In the genomic region with DNA sequence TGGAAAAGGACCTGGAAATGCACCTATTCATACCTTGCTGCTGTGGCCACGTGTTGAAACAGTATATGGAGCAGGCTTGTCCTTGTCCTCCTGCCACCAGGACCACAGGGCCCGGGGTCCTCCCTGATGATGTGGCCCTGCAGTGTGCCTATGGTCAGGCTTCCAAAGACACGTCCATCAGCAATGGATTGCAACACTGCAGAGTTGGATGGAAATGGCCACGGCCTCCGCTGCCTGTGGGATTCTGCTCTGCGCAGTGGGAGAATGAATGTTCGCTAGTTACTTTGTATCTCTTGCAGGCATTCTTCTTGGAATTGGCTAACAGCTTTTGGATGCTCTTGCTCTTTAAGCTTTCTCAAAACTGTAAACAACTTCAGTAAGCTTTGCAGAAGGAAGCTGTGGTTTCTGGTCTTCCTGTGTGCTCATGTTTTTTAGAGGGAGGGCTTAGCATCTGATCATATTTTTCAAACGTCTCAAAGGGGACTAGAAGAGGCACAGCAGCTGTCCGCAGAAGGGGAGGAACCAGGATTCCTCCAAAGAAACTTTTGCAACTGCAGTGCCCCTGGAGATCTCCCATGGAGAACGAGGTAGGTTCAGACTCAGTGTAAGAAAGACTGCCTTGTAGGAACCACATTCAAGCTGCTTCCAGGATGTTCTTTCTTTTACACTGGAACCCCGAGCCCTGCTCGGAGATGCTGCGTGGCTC, we compare ENCODE assay signal across 8 mouse cellular contexts. TPM values are rescaled to one million over a fixed set of nuclear protein-coding genes. Genes with fewer than 3 reads are reported as not detected.
DNase-seq lines count a peak whose midpoint lies in the region; ATAC-seq and TF ChIP-seq lines count a peak whose summit lies in the region.

No protein-coding gene starts in this region.

- TF ChIP-seq RAD21 in CH12.LX (IDR thresholded peaks at IDR 0.05; ENCODE audit: low read depth, low read length): no peak

- H3K9ac ChIP-seq in CH12.LX (ENCODE audit: insufficient read depth, low read depth): no peak overlapping the region

- peaks cover 21% of the 10 kb centered on the region for H3K79me2 ChIP-seq in CH12.LX (replicated peaks; ENCODE audit: control insufficient read depth, extremely low read depth, insufficient read depth, poor library complexity, severe bottlenecking)

- in situ Hi-C loops in CH12.LX (cut with MboI; ENCODE audit: low pct_ligation_motif_present, low pct_unique_long_range_greater_than_20kb, low sequenced_read_pairs): no loop called here

- H3K36me3 ChIP-seq in CH12.LX (replicated peaks in 1 of 2; ENCODE audit: control insufficient read depth in 1 of 2, insufficient read depth in 1 of 2, low read length in 1 of 2): peaks cover 7 to 56% of the 10 kb centered on the region in 2 experiments

- no peak for TF ChIP-seq POLR2A in CH12.LX (IDR thresholded peaks at IDR 0.05; ENCODE audit: low read depth, low read length)
- TF ChIP-seq POLR2A in cerebellum, adult 2 months (IDR thresholded peaks at IDR 0.05; ENCODE audit: borderline replicate concordance, insufficient read depth, low read length): no peak

- peak overlapping the region; percentile 6 to 20 (median 17) for H3K4me3 ChIP-seq in CH12.LX (replicated peaks in 1 of 3; ENCODE audit: low read depth in 2 of 3, low read length in 2 of 3, poor library complexity in 1 of 3)
- no peak overlapping the region for H3K4me3 ChIP-seq in cerebellum, adult 2 months (replicated peaks; ENCODE audit: insufficient read depth, low read depth, low read length)

- 84% methylated on average over 13 of the region's 13 CpGs for WGBS in cerebellum, adult 2 months

- peak; percentile 10 for DNase-seq in gastrocnemius, postnatal 10 days
- DNase-seq in gastrocnemius, adult 8-10 months (ENCODE audit: low spot score in 2 of 2): no peak
- DNase-seq in CH12.LX (ENCODE audit: extremely low read depth): peak; percentile 39
- peak; percentile 49 for DNase-seq in kidney, postnatal 10 days
- DNase-seq in skeletal muscle tissue, adult 2 months (ENCODE audit: low read depth, low spot score): peak; percentile 55
- DNase-seq in cerebellum, adult 2 months: no peak
- no peak for DNase-seq in adrenal gland, postnatal 36 days

- H3K27me3 ChIP-seq in CH12.LX (replicated peaks): no peaks in the 10 kb centered on the region
- no peaks in the 10 kb centered on the region for H3K27me3 ChIP-seq in cerebellum, adult 2 months (ENCODE audit: control insufficient read depth, insufficient read depth, low read length)

- H3K9me3 ChIP-seq in CH12.LX (replicated peaks; ENCODE audit: low read length): peaks cover 3% of the 10 kb centered on the region

- no peak overlapping the region for H3K27ac ChIP-seq in CH12.LX (ENCODE audit: insufficient read depth, low read depth)
- H3K27ac ChIP-seq in cerebellum, adult 2 months (ENCODE audit: insufficient read depth, low read length): no peak overlapping the region

- TF ChIP-seq CTCF in CH12.LX (conservative IDR thresholded peaks at IDR 0.05 in 1 of 2, IDR thresholded peaks at IDR 0.05 in 1 of 2; ENCODE audit: low read depth in 2 of 2, low read length in 2 of 2): no peak
- TF ChIP-seq CTCF in cerebellum, adult 2 months (IDR thresholded peaks at IDR 0.05; ENCODE audit: borderline replicate concordance, insufficient read depth, low read depth, low read length): no peak

- no peak for ATAC-seq in erythroblast, adult 5-6 weeks (replicated peaks; ENCODE audit: low FRiP score, poor library complexity, severe bottlenecking)

- H3K4me2 ChIP-seq in CH12.LX (ENCODE audit: insufficient read depth, low read depth, poor library complexity, severe bottlenecking): peak overlapping the region; percentile 17

- dilution Hi-C loops in CH12.LX (cut with MboI; ENCODE audit: extremely low pct_ligation_motif_present, extremely low pct_unique_long_range_greater_than_20kb, low sequenced_read_pairs): no loop called here

- no peak for TF ChIP-seq EP300 in CH12.LX (IDR thresholded peaks at IDR 0.05; ENCODE audit: low read length)

- peaks cover 12 to 57% of the 10 kb centered on the region in 2 experiments for H3K4me1 ChIP-seq in CH12.LX (ENCODE audit: control insufficient read depth in 1 of 2, insufficient read depth in 2 of 2)
- H3K4me1 ChIP-seq in cerebellum, adult 2 months (ENCODE audit: control insufficient read depth, insufficient read depth, low read length): no peaks in the 10 kb centered on the region

TF ChIP-seq in CH12.LX, 34 proteins besides CTCF, POLR2A, EP300 and RAD21:
- TF ChIP-seq RCOR1 (conservative IDR thresholded peaks at IDR 0.05; ENCODE audit: low read depth, low read length) (no peak), MYC (IDR thresholded peaks at IDR 0.05; ENCODE audit: low read depth, low read length) (no peak), BHLHE40 (IDR thresholded peaks at IDR 0.05; ENCODE audit: low read depth, low read length) (no peak), ZNF384 (IDR thresholded peaks at IDR 0.05; ENCODE audit: low read depth, low read length) (no peak), TCF12 (IDR thresholded peaks at IDR 0.05; ENCODE audit: low read depth, low read length) (no peak), IRF4 (IDR thresholded peaks at IDR 0.05; ENCODE audit: low read depth, low read length) (no peak), ZKSCAN1 (IDR thresholded peaks at IDR 0.05; ENCODE audit: borderline replicate concordance, low read depth, low read length) (no peak), CHD1 (IDR thresholded peaks at IDR 0.05; ENCODE audit: low read depth, low read length) (no peak), HCFC1 (IDR thresholded peaks at IDR 0.05; ENCODE audit: low read depth, low read length) (no peak)

RNA-seq across cellular contexts. Expression of a gene that starts 14.1 kb away (rescaled TPM):
- total RNA-seq in gastrocnemius, postnatal 10 days (2021): 10 to 100 TPM; 25.9 to 28.1 TPM
- 10 to 100 TPM; 21.1 to 33.3 (median 27.3) TPM for total RNA-seq in gastrocnemius, adult 8-10 months (2022)
- total RNA-seq in CH12.LX (2012; rRNA removed): 30.4 and 31.6 TPM in 2 replicates
- 32.7 and 32.9 TPM in 2 replicates for total RNA-seq in CH12.LX (2014; rRNA removed)
- polyA plus RNA-seq in CH12.LX (2012; ENCODE audit: insufficient read length, low read depth): 29.4 and 34.5 TPM in 2 replicates
- 9.8 and 11.0 TPM in 2 replicates for total RNA-seq in erythroblast, adult 5-6 weeks (2015; ENCODE audit: low replicate concordance)
- 10.3 and 15.7 TPM in 2 replicates for total RNA-seq in erythroblast, adult 5-6 weeks (2017; ENCODE audit: low replicate concordance)
- polyA plus RNA-seq in cerebellum, adult 2 months (2012; rRNA removed): 86.8 and 92.5 TPM in 2 replicates
- total RNA-seq in adrenal gland, postnatal 36 days (2021): 10 to 100 TPM; 32.0 to 45.7 TPM

RNA-seq across cellular contexts. Expression of a gene that starts 40.0 kb away (rescaled TPM):
- total RNA-seq in gastrocnemius, postnatal 10 days (2021): 1 to 10 TPM; 1.6 to 2.5 TPM
- under 1 TPM in 3 of 4 experiments, not detected in 1; 0.17 to 0.88 (median 0.61) TPM for total RNA-seq in gastrocnemius, adult 8-10 months (2022)
- 279 and 335 TPM in 2 replicates for total RNA-seq in CH12.LX (2012; rRNA removed)
- total RNA-seq in CH12.LX (2014; rRNA removed): 265 and 268 TPM in 2 replicates
- 279 and 284 TPM in 2 replicates for polyA plus RNA-seq in CH12.LX (2012; ENCODE audit: insufficient read length, low read depth)
- 19.2 and 20.8 TPM in 2 replicates for total RNA-seq in erythroblast, adult 5-6 weeks (2015; ENCODE audit: low replicate concordance)
- total RNA-seq in erythroblast, adult 5-6 weeks (2017; ENCODE audit: low replicate concordance): 18.7 and 20.8 TPM in 2 replicates
- polyA plus RNA-seq in cerebellum, adult 2 months (2012; rRNA removed): 0.77 and 0.86 TPM in 2 replicates
- 1 to 10 TPM; 2.0 to 2.3 TPM for total RNA-seq in adrenal gland, postnatal 36 days (2021)

RNA-seq across cellular contexts. Expression of a gene that starts 45.0 kb away (rescaled TPM):
- under 1 TPM; 0.45 to 0.65 TPM for total RNA-seq in gastrocnemius, postnatal 10 days (2021)
- total RNA-seq in gastrocnemius, adult 8-10 months (2022): under 1 TPM; 0.08 to 0.22 (median 0.15) TPM
- 0.13 TPM in 2 replicates for total RNA-seq in CH12.LX (2012; rRNA removed)
- total RNA-seq in CH12.LX (2014; rRNA removed): not detected in 2 replicates
- 0.34 TPM in 1 of 2 replicates, not detected in the other for polyA plus RNA-seq in CH12.LX (2012; ENCODE audit: insufficient read length, low read depth)
- 0.19 and 2.3 TPM in 2 replicates for total RNA-seq in erythroblast, adult 5-6 weeks (2015; ENCODE audit: low replicate concordance)
- total RNA-seq in erythroblast, adult 5-6 weeks (2017; ENCODE audit: low replicate concordance): not detected in 2 replicates
- polyA plus RNA-seq in cerebellum, adult 2 months (2012; rRNA removed): 70.0 and 94.4 TPM in 2 replicates
- 1 to 10 TPM; 1.0 to 1.6 TPM for total RNA-seq in adrenal gland, postnatal 36 days (2021)

Comparison
In these comparisons a context has a peak if more than half of its experiments do, and no peak if none do; other contexts are left out.
1. DNase-seq: peak in gastrocnemius, postnatal 10 days (single experiment), CH12.LX (single experiment), kidney, postnatal 10 days (single experiment) and skeletal muscle tissue, adult 2 months (single experiment); none in gastrocnemius, adult 8-10 months (0 of 2), cerebellum, adult 2 months (0 of 2) and adrenal gland, postnatal 36 days (0 of 2).
2. RNA of a gene that starts 40.0 kb away (total RNA-seq): 265 to 335 TPM in CH12.LX; 18.7 to 20.8 TPM in erythroblast, adult 5-6 weeks, 1.6 to 2.5 TPM in gastrocnemius, postnatal 10 days, 2.0 to 2.3 TPM in adrenal gland, postnatal 36 days and 0.17 to 0.88 TPM in gastrocnemius, adult 8-10 months; every median in the first group is over 10 times any median in the second.